Comparison of ENCODE assay signal across 8 mouse cellular contexts in genomic region chr19:6286434-6287401, GRCm38 (mm10). TPM values are rescaled to one million over a fixed set of nuclear protein-coding genes. Genes with fewer than 3 reads are reported as not detected.
DNase-seq lines count a peak whose midpoint lies in the region; ATAC-seq and TF ChIP-seq lines count a peak whose summit lies in the region.

No protein-coding gene starts in this region.

- ATAC-seq in forebrain, postnatal 0 days = 0 out of 2 replicates have a peak, but pooled peaks have one; percentile 36
- no peak for ATAC-seq in forebrain, embryonic 12.5 days (ENCODE audit: low FRiP score)
- no peak for ATAC-seq in stomach, postnatal 0 days (ENCODE audit: low FRiP score, low TSS enrichment)

- WGBS in forebrain, postnatal 0 days = 79% methylated on average over 19 of the region's 19 CpGs
- 92% methylated on average over 19 of the region's 19 CpGs for WGBS in forebrain, embryonic 12.5 days
- WGBS in stomach, postnatal 0 days = 82% methylated on average over 19 of the region's 19 CpGs

- no peak for TF ChIP-seq EP300 in stomach, postnatal 0 days (optimal IDR thresholded peaks at IDR 0.05)

- TF ChIP-seq POLR2A in testis, adult 2 months (IDR thresholded peaks at IDR 0.05; ENCODE audit: control insufficient read depth, low read depth, low read length) = no peak

- no peaks in the 10 kb centered on the region for H3K27me3 ChIP-seq in forebrain, postnatal 0 days (ENCODE audit: insufficient read depth, low read length)
- no peaks in the 10 kb centered on the region for H3K27me3 ChIP-seq in forebrain, embryonic 12.5 days
- H3K27me3 ChIP-seq in testis, adult 2 months (ENCODE audit: control insufficient read depth, insufficient read depth, low read length) = no peaks in the 10 kb centered on the region
- H3K27me3 ChIP-seq in stomach, postnatal 0 days (ENCODE audit: control insufficient read depth, insufficient read depth, low read length) = no peaks in the 10 kb centered on the region

- H3K36me3 ChIP-seq in forebrain, postnatal 0 days (ENCODE audit: insufficient read depth) = peaks cover 33% of the 10 kb centered on the region; the same call in 1 of the 2 replicates
- peaks cover 82% of the 10 kb centered on the region for H3K36me3 ChIP-seq in forebrain, embryonic 12.5 days (replicated peaks)
- H3K36me3 ChIP-seq in testis, adult 2 months (ENCODE audit: control insufficient read depth, insufficient read depth, low read length) = peaks cover 1% of the 10 kb centered on the region
- H3K36me3 ChIP-seq in stomach, postnatal 0 days (ENCODE audit: control insufficient read depth, insufficient read depth, low read length) = peaks cover 9% of the 10 kb centered on the region; the same call in 1 of the 2 replicates

- no peak overlapping the region for H3K4me3 ChIP-seq in forebrain, postnatal 0 days (ENCODE audit: low read depth, low read length)
- H3K4me3 ChIP-seq in forebrain, embryonic 12.5 days (replicated peaks) = no peak overlapping the region
- H3K4me3 ChIP-seq in testis, adult 2 months (ENCODE audit: control insufficient read depth, low read depth, low read length) = no peak overlapping the region
- no peak overlapping the region for H3K4me3 ChIP-seq in stomach, postnatal 0 days (ENCODE audit: low read depth, low read length)

- H3K4me2 ChIP-seq in forebrain, postnatal 0 days (ENCODE audit: low read depth) = no peak overlapping the region
- H3K4me2 ChIP-seq in forebrain, embryonic 12.5 days = no peak overlapping the region
- H3K4me2 ChIP-seq in stomach, postnatal 0 days (replicated peaks; ENCODE audit: low read depth) = no peak overlapping the region

- H3K4me1 ChIP-seq in forebrain, postnatal 0 days (ENCODE audit: insufficient read depth) = no peaks in the 10 kb centered on the region
- H3K4me1 ChIP-seq in forebrain, embryonic 12.5 days = peaks cover 4% of the 10 kb centered on the region; the same call in 1 of the 2 replicates
- peaks cover 16% of the 10 kb centered on the region for H3K4me1 ChIP-seq in testis, adult 2 months (ENCODE audit: control insufficient read depth, insufficient read depth, low read length)
- peaks cover 3% of the 10 kb centered on the region; the same call in 1 of the 2 replicates for H3K4me1 ChIP-seq in stomach, postnatal 0 days (replicated peaks; ENCODE audit: control insufficient read depth, insufficient read depth)

- no peak for DNase-seq in forebrain, postnatal 0 days
- DNase-seq in testis, postnatal 14 days (ENCODE audit: low spot score) = no peak
- peak; percentile 43 for DNase-seq in heart, postnatal 4 days
- DNase-seq in stomach, postnatal 0 days (ENCODE audit: low spot score) = peak; percentile 14
- DNase-seq in thymus, postnatal 36 days = no peak
- no peak for DNase-seq in embryo, embryonic 9.5 days (ENCODE audit: extremely low spot score)

- H3K9ac ChIP-seq in forebrain, postnatal 0 days = no peak overlapping the region
- no peak overlapping the region for H3K9ac ChIP-seq in forebrain, embryonic 12.5 days
- H3K9ac ChIP-seq in stomach, postnatal 0 days (ENCODE audit: low read length) = no peak overlapping the region; the same call in 1 of the 2 replicates

- H3K27ac ChIP-seq in forebrain, postnatal 0 days (ENCODE audit: low read depth, low read length) = no peak overlapping the region
- no peak overlapping the region for H3K27ac ChIP-seq in forebrain, embryonic 12.5 days
- H3K27ac ChIP-seq in testis, adult 2 months (ENCODE audit: control insufficient read depth, insufficient read depth, low read depth, low read length) = peak overlapping the region; percentile 56; the same call in 1 of the 2 replicates
- H3K27ac ChIP-seq in stomach, postnatal 0 days (replicated peaks) = peak overlapping the region; percentile 30; the same call in 1 of the 2 replicates

- no peak for TF ChIP-seq CTCF in forebrain, postnatal 0 days (IDR thresholded peaks at IDR 0.05; ENCODE audit: low read depth)
- TF ChIP-seq CTCF in testis, adult 2 months (IDR thresholded peaks at IDR 0.05; ENCODE audit: control insufficient read depth, insufficient read depth, insufficient replicate concordance, low read depth, low read length) = no peak
- no peak for TF ChIP-seq CTCF in stomach, postnatal 0 days (IDR thresholded peaks at IDR 0.05; ENCODE audit: low read depth)

- no peaks in the 10 kb centered on the region for H3K9me3 ChIP-seq in forebrain, postnatal 0 days (ENCODE audit: low read length)
- no peaks in the 10 kb centered on the region for H3K9me3 ChIP-seq in forebrain, embryonic 12.5 days
- H3K9me3 ChIP-seq in stomach, postnatal 0 days (ENCODE audit: control insufficient read depth, low read length) = no peaks in the 10 kb centered on the region

RNA-seq across cellular contexts. Expression of gene Ehd1, which starts 10.2 kb away (rescaled TPM):
- 91.9 and 120 TPM in 2 replicates for total RNA-seq in forebrain, postnatal 0 days (2014; rRNA removed)
- polyA plus RNA-seq in forebrain, postnatal 0 days (2015; fragmentation: Nextera tagmentation; extraction: Ambion mirVana) = 69.9 and 75.4 TPM in 2 replicates
- 86.6 and 89.0 TPM in 2 replicates for polyA plus RNA-seq in forebrain, embryonic 12.5 days (2016; fragmentation: Nextera tagmentation; extraction: Ambion mirVana)
- 521 and 642 TPM in 2 replicates for polyA plus RNA-seq in testis, adult 2 months (2012; rRNA removed)
- total RNA-seq in heart, postnatal 4 days (2021) = 100 to 1,000 TPM in 1 of 2 experiments, 10 to 100 TPM in 1; 97.8 to 114 TPM
- polyA plus RNA-seq in stomach, postnatal 0 days (2015; fragmentation: Nextera tagmentation; extraction: Ambion mirVana) = 62.0 and 63.8 TPM in 2 replicates

RNA-seq across cellular contexts. Expression of gene Cdc42bpg, which starts 19.5 kb away (rescaled TPM):
- total RNA-seq in forebrain, postnatal 0 days (2014; rRNA removed) = 3.1 and 4.7 TPM in 2 replicates
- 0.11 and 0.23 TPM in 2 replicates for polyA plus RNA-seq in forebrain, postnatal 0 days (2015; fragmentation: Nextera tagmentation; extraction: Ambion mirVana)
- polyA plus RNA-seq in forebrain, embryonic 12.5 days (2016; fragmentation: Nextera tagmentation; extraction: Ambion mirVana) = 0.36 and 0.38 TPM in 2 replicates
- polyA plus RNA-seq in testis, adult 2 months (2012; rRNA removed) = 5.3 and 5.4 TPM in 2 replicates
- total RNA-seq in heart, postnatal 4 days (2021) = 1 to 10 TPM; 8.2 to 10.0 TPM
- 1.3 and 1.9 TPM in 2 replicates for polyA plus RNA-seq in stomach, postnatal 0 days (2015; fragmentation: Nextera tagmentation; extraction: Ambion mirVana)

RNA-seq across cellular contexts. Expression of gene Atg2a, which starts 45.2 kb away (rescaled TPM):
- total RNA-seq in forebrain, postnatal 0 days (2014; rRNA removed) = 21.0 and 26.7 TPM in 2 replicates
- 5.9 and 7.6 TPM in 2 replicates for polyA plus RNA-seq in forebrain, postnatal 0 days (2015; fragmentation: Nextera tagmentation; extraction: Ambion mirVana)
- 12.0 and 14.2 TPM in 2 replicates for polyA plus RNA-seq in forebrain, embryonic 12.5 days (2016; fragmentation: Nextera tagmentation; extraction: Ambion mirVana)
- polyA plus RNA-seq in testis, adult 2 months (2012; rRNA removed) = 40.2 and 40.5 TPM in 2 replicates
- total RNA-seq in heart, postnatal 4 days (2021) = 10 to 100 TPM; 15.9 to 16.2 TPM
- polyA plus RNA-seq in stomach, postnatal 0 days (2015; fragmentation: Nextera tagmentation; extraction: Ambion mirVana) = 4.8 and 6.0 TPM in 2 replicates

RNA-seq across cellular contexts. Expression of gene Men1, which starts 48.1 kb away (rescaled TPM):
- 60.5 and 64.3 TPM in 2 replicates for total RNA-seq in forebrain, postnatal 0 days (2014; rRNA removed)
- 58.3 and 60.9 TPM in 2 replicates for polyA plus RNA-seq in forebrain, postnatal 0 days (2015; fragmentation: Nextera tagmentation; extraction: Ambion mirVana)
- polyA plus RNA-seq in forebrain, embryonic 12.5 days (2016; fragmentation: Nextera tagmentation; extraction: Ambion mirVana) = 97.1 and 107 TPM in 2 replicates
- polyA plus RNA-seq in testis, adult 2 months (2012; rRNA removed) = 24.6 and 24.8 TPM in 2 replicates
- total RNA-seq in heart, postnatal 4 days (2021) = 10 to 100 TPM; 16.6 to 18.5 TPM
- 27.1 and 27.9 TPM in 2 replicates for polyA plus RNA-seq in stomach, postnatal 0 days (2015; fragmentation: Nextera tagmentation; extraction: Ambion mirVana)

RNA-seq across cellular contexts. Expression of gene Ppp2r5b, which starts 51.0 kb away (rescaled TPM):
- 196 and 203 TPM in 2 replicates for total RNA-seq in forebrain, postnatal 0 days (2014; rRNA removed)
- 144 and 159 TPM in 2 replicates for polyA plus RNA-seq in forebrain, postnatal 0 days (2015; fragmentation: Nextera tagmentation; extraction: Ambion mirVana)
- 51.8 and 52.4 TPM in 2 replicates for polyA plus RNA-seq in forebrain, embryonic 12.5 days (2016; fragmentation: Nextera tagmentation; extraction: Ambion mirVana)
- polyA plus RNA-seq in testis, adult 2 months (2012; rRNA removed) = 4.6 TPM in 2 replicates
- total RNA-seq in heart, postnatal 4 days (2021) = 10 to 100 TPM; 30.1 to 30.2 TPM
- 14.7 and 15.0 TPM in 2 replicates for polyA plus RNA-seq in stomach, postnatal 0 days (2015; fragmentation: Nextera tagmentation; extraction: Ambion mirVana)

Comparison
In these comparisons a context has a peak if more than half of its experiments do, and no peak if none do; other contexts are left out.
1. DNase-seq: peak in heart, postnatal 4 days (single experiment) and stomach, postnatal 0 days (single experiment); none in forebrain, postnatal 0 days (single experiment), testis, postnatal 14 days (single experiment), thymus, postnatal 36 days (0 of 2) and embryo, embryonic 9.5 days (single experiment).
2. H3K27ac ChIP-seq: peak in testis, adult 2 months (single experiment) and stomach, postnatal 0 days (single experiment); none in forebrain, postnatal 0 days (single experiment) and forebrain, embryonic 12.5 days (single experiment).